Mouse (Mus musculus) E14TG2a.4 (cell line): ENCODE measurements around the gene Tmem98.
A peak's percentile ranks its signal among the peaks of the same experiment; 100 is the strongest.

Experiments
- H3K27me3 ChIP-seq: 2 replicates; pipeline ENCODE4 v1.6.1; 2014; ENCODE audit warnings: low read length, control low read depth; ENCODE audit not compliant: insufficient read depth
- H3K36me3 ChIP-seq: 2 replicates; pipeline ENCODE4 v1.6.1; 2014; ENCODE audit warnings: low read length, control low read depth; ENCODE audit not compliant: insufficient read depth
- H3K4me1 ChIP-seq: replicated peaks from 2 replicates; pipeline ENCODE4 v1.6.1; 2014; ENCODE audit warnings: low read depth, low read length, control low read depth
- H3K4me3 ChIP-seq: replicated peaks from 2 replicates; pipeline ENCODE4 v1.5.1; 2014; ENCODE audit warnings: mild to moderate bottlenecking, low read length
- H3K9me3 ChIP-seq: 2 replicates; pipeline ENCODE4 v1.6.1; 2014; ENCODE audit warnings: low read length, control low read depth
- CTCF ChIP-seq: conservative IDR thresholded peaks from 2 replicates; pipeline ENCODE4 v1.5.1; 2014; ENCODE audit warnings: low read length
- NANOG ChIP-seq: IDR thresholded peaks from 2 replicates; pipeline ENCODE4 v1.6.1; 2014; ENCODE audit warnings: borderline replicate concordance, low read length, mixed read lengths
- POU5F1 ChIP-seq: IDR thresholded peaks from 2 replicates; pipeline ENCODE4 v1.6.1; 2014; ENCODE audit warnings: low read length, borderline replicate concordance

Gene Tmem98

GRCm38 (mm10) chr11:80809993-80810821, at the start of gene Tmem98:
TSS of gene Tmem98 (plus strand) at chr11:80810175.
- H3K27me3 ChIP-seq = peaks cover 26% of the 10 kb centered on the region
- H3K9me3 ChIP-seq = 0 out of 2 replicates have a peak, but pooled peaks cover 1% of the 10 kb centered on the region
- peak within 1 kb of the TSS; percentile 74 for H3K4me3 ChIP-seq
- TF ChIP-seq NANOG (no peak), CTCF (no peak), POU5F1 (no peak)
- peaks cover 18% of the 10 kb centered on the region for H3K36me3 ChIP-seq
- peaks cover 54% of the 10 kb centered on the region for H3K4me1 ChIP-seq

DNA sequence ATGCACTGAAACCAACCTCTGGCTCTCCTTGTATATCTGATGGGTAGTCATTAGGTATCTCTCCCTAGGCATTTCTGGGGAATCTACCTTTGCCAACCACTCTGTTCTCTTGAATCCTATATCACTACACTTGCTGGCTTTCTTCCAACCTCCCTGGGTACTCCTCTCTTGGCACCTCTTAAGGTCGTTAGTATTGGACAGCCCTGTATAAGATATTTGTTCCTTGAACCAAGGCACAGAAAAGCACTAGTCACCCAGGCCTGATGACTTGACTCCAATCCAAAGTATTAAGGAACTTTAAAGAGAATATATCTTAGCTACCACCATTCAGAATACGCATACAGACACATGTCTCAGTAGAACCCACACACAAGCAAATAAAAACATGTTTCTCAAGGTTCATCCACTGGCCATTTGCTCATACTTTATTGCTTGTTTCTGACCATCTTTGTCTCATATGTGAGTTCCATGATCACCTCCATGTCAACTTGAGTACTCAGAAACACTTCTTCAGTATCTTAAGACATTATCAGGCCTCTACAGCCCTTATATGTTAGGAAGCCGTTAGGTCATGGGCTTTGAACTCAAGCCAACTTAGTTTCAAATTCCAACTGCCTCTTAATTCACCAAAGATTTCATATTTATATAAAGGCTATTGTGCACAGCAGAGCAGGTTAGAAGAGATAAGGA, 48.5 kb upstream of the Tmem98 start:
- no peaks in the 10 kb centered on the region for H3K4me1 ChIP-seq
- TF ChIP-seq NANOG (no peak), POU5F1 (no peak), CTCF (no peak)
- H3K36me3 ChIP-seq = no peaks in the 10 kb centered on the region

GRCm38 (mm10) chr11:80762066-80762465, 47.9 kb upstream of the Tmem98 start:
- Histone ChIP-seq H3K27me3 (no peaks in the 10 kb centered on the region), H3K4me3 (no peak overlapping the region), H3K36me3 (no peaks in the 10 kb centered on the region), H3K9me3 (no peaks in the 10 kb centered on the region), H3K4me1 (no peaks in the 10 kb centered on the region)
- no peak for TF ChIP-seq POU5F1
- no peak for TF ChIP-seq NANOG

More for the DNA sequence above, 48.5 kb upstream of the Tmem98 start:
- Histone ChIP-seq H3K9me3 (no peaks in the 10 kb centered on the region), H3K27me3 (no peaks in the 10 kb centered on the region), H3K4me3 (no peak overlapping the region)

- Histone ChIP-seq H3K27me3 (no peaks in the 10 kb centered on the region), H3K36me3 (no peaks in the 10 kb centered on the region), H3K4me1 (no peaks in the 10 kb centered on the region), H3K9me3 (no peaks in the 10 kb centered on the region), H3K4me3 (no peak overlapping the region)
- no peak for TF ChIP-seq NANOG
- TF ChIP-seq CTCF = no peak
- no peak for TF ChIP-seq POU5F1
Measured at GRCm38 (mm10) chr11:80766068-80766467, 43.9 kb upstream of the Tmem98 start.

- Histone ChIP-seq H3K27me3 (no peaks in the 10 kb centered on the region), H3K36me3 (no peaks in the 10 kb centered on the region), H3K4me1 (no peaks in the 10 kb centered on the region), H3K9me3 (no peaks in the 10 kb centered on the region), H3K4me3 (no peak overlapping the region)
- TF ChIP-seq CTCF (no peak), POU5F1 (no peak), NANOG (no peak)
Measured at GRCm38 (mm10) chr11:80766472-80767319, 43.3 kb upstream of the Tmem98 start.

GRCm38 (mm10) chr11:80767320-80767617, 42.7 kb upstream of the Tmem98 start:
- H3K9me3 ChIP-seq = no peaks in the 10 kb centered on the region
- H3K4me3 ChIP-seq = no peak overlapping the region
- no peaks in the 10 kb centered on the region for H3K27me3 ChIP-seq
- no peaks in the 10 kb centered on the region for H3K36me3 ChIP-seq
- no peaks in the 10 kb centered on the region for H3K4me1 ChIP-seq
- TF ChIP-seq POU5F1 = no peak
- TF ChIP-seq NANOG = no peak
- no peak for TF ChIP-seq CTCF

DNA sequence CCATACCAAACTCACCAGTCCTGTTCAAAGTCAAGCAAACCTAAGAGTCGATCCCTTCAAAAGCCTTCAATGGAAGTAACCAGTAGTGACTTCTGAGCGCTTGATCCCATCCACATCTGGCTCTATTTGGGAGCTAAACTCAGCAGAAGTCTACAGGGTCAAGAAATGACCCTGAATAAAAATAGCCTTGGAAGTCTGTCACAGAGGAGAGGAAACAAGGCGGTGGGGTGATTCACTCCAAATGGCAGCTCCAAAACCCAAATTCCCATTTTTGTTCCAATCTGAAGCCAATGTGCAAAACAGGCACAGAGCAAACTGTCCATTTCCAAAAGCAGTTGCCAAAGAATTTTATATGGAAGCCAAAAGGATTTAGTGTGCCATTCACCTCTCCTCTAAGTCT, 38.8 kb upstream of the Tmem98 start:
- Histone ChIP-seq H3K36me3 (no peaks in the 10 kb centered on the region), H3K9me3 (no peaks in the 10 kb centered on the region), H3K27me3 (no peaks in the 10 kb centered on the region), H3K4me1 (peaks cover 13% of the 10 kb centered on the region), H3K4me3 (no peak overlapping the region)
- TF ChIP-seq CTCF (no peak), NANOG (no peak), POU5F1 (no peak)
